Mouse (Mus musculus) lung, adult 2 months (tissue): ENCODE measurements around the gene Gm10644. TPM values are rescaled to one million over a fixed set of nuclear protein-coding genes. Genes with fewer than 3 reads are reported as not detected.
A peak's percentile ranks its signal among the peaks of the same experiment; 100 is the strongest.

Experiments
- DNase-seq: peaks from one replicate; pipeline ENCODE4 v3.0.0; 2022
- H3K4me1 ChIP-seq: fragments of 200-500 bp; 2 replicates; pipeline ENCODE4 v1.6.1; 2011; ENCODE audit warnings: low read length; ENCODE audit not compliant: control insufficient read depth, insufficient read depth
- H3K4me3 ChIP-seq: fragments of 200-500 bp; replicated peaks from 2 replicates; pipeline ENCODE3; 2011; ENCODE audit warnings: low read depth, mild to moderate bottlenecking, control low read depth, low read length; ENCODE audit errors: extremely low read depth
- CTCF ChIP-seq: fragments of 200-500 bp; IDR thresholded peaks from 2 replicates; pipeline ENCODE4 v1.5.1; 2011; ENCODE audit warnings: mild to moderate bottlenecking, low read length, control low read depth; ENCODE audit not compliant: insufficient read depth
- POLR2A ChIP-seq: fragments of 200-500 bp; IDR thresholded peaks from 2 replicates; pipeline ENCODE4 v1.6.1; 2011; ENCODE audit warnings: low read depth, mild to moderate bottlenecking, control low read depth, low read length, borderline replicate concordance; ENCODE audit errors: extremely low read depth
- WGBS: fragments of 180-500 bp; shearing (Covaris S2); methylation state at CpG from one replicate; pipeline ENCODE4 v1.1.7; 2018; 5-methylcytosine and 5-hydroxymethylcytosine counted together
- polyA plus RNA-seq: library from polyadenylated mRNA; depleted of rRNA; stranded (reverse); fragments of >200 nt; gene quantifications from 2 replicates; pipeline ENCODE4 v1.2.3, GENCODE M21; 2012

Gm10644 gene
- polyA plus RNA-seq, 1 experiment = 2.0 TPM

DNA sequence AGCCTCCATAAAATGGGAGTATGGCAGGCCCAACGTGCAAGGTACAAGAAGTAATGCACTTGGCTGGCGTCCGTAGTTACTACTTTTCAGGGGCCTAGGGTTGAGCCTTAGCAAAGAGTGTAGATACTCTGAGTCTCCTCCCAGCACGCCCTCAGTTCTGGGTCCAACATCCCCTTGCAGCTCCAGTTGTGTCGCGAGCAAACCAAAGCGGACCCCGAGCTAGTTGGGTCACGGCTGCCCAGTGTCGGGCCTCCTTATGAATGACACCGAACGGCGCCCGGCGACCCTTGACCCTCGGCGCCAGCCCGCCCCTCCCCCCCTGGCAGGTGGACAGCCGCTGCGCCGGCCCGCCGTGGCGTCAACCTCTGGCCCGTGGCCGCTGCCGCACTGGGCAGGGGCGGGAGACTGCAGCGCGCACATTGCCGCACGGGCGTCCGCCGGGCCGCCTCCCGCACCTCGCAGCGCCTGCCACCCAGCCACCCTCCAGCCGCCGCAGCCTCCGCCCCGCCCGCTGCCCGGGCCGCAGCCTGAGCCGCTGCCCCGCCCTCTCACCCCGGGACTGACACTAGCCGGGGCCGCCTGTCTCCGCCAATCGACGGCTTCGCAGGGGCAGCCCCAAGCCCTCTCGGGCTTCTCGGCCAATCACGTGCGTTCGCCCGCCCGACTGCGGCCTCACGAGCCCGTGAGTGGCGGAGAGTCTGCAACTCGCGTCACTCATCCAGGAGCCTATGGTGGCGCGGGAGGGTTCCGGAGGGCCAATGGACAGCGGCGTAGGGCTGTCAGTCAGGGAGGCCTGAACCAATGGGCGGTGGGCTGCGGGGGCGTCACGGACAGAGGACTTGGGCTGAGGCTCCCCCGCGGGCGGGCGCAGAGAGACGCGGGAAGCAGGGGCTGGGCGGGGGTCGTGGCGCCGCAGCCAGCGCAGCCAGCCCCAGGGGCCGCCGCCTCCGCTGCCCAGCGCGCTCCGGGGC lies 17.4 kb upstream of the Gm10644 start, which contains the start of gene Prkaca:
Prkaca (plus strand) TSS at position 844 of the 971 bp plus-strand sequence.
- Histone ChIP-seq H3K4me3 (peak within 1 kb of the TSS; percentile 93), H3K4me1 (peaks cover 14% of the 10 kb centered on the region)
- peak; percentile 93 for DNase-seq
- under 1% methylated on average over 80 of the region's 94 CpGs for WGBS
- TF ChIP-seq CTCF (no peak), POLR2A (peak; percentile 50; the same call in 1 of the 2 replicates)

DNA sequence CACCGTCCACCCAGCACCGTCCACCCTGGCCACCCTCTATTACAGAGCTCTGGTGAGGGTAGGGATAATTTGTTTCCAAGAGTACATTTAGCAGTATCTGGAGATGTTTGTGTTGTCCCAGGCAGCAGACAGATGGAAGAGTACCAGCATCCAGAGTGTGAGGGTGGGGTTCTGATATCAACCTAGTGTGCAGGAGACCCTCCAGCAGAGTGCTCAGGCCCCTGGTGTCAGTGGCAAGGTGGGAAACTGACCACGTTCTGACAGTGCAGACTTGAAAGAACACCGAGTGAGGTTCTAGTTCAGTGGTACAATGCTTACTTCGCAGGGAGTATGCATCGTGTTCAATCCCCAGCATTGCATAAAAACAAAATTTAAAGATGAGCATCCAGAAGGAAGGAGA lies 16.7 kb upstream of the Gm10644 start:
- 78% methylated on average over 6 of the region's 6 CpGs for WGBS
- no peak overlapping the region for H3K4me3 ChIP-seq
- H3K4me1 ChIP-seq = peaks cover 8% of the 10 kb centered on the region
- TF ChIP-seq CTCF = no peak
- TF ChIP-seq POLR2A = no peak
- DNase-seq = no peak

DNA sequence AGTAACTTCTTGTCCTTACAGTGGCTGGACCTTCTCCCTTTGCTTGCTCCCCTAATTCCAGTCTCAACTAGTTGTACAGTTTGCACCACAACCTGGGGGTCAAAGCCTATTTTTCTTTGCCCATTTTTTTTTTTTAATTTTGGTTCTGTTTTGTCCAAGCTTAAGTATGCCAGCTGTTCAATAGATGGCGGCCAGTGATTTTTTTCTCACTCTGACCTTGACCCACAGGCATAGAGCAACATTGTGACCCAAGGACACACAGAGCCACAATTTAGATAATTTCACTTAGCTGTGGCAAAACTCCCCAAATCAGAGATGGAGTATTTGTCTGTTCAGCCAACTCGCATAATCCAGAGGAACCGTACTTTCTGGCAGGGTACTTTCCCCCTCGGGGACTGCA lies 16.1 kb upstream of the Gm10644 start:
- peaks cover 8% of the 10 kb centered on the region for H3K4me1 ChIP-seq
- no peak for DNase-seq
- no peak overlapping the region for H3K4me3 ChIP-seq
- no peak for TF ChIP-seq CTCF
- TF ChIP-seq POLR2A = no peak
- WGBS = 83% methylated on average over 4 of the region's 4 CpGs

DNA sequence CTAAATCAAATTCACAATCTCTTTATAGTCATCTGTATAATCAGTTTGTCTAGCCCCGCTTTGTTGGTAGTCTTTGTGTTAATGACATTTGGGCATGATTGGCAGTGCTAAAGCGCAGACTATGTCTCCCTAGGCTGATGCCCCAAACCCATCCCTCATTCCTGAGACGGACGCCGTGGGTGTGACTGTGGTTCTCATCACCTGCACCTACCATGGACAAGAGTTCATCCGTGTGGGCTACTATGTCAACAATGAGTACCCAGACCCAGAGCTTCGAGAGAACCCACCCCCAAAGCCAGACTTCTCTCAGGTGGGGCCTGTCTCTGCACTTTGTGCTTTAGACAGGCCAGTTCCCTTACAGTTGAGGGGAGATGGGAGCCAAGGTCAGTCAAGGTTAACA lies 12.7 kb upstream of the Gm10644 start:
- WGBS = 90% methylated on average over 7 of the region's 7 CpGs
- Histone ChIP-seq H3K4me3 (no peak overlapping the region), H3K4me1 (no peaks in the 10 kb centered on the region)
- no peak for TF ChIP-seq CTCF
- TF ChIP-seq POLR2A = no peak
- DNase-seq = no peak

DNA sequence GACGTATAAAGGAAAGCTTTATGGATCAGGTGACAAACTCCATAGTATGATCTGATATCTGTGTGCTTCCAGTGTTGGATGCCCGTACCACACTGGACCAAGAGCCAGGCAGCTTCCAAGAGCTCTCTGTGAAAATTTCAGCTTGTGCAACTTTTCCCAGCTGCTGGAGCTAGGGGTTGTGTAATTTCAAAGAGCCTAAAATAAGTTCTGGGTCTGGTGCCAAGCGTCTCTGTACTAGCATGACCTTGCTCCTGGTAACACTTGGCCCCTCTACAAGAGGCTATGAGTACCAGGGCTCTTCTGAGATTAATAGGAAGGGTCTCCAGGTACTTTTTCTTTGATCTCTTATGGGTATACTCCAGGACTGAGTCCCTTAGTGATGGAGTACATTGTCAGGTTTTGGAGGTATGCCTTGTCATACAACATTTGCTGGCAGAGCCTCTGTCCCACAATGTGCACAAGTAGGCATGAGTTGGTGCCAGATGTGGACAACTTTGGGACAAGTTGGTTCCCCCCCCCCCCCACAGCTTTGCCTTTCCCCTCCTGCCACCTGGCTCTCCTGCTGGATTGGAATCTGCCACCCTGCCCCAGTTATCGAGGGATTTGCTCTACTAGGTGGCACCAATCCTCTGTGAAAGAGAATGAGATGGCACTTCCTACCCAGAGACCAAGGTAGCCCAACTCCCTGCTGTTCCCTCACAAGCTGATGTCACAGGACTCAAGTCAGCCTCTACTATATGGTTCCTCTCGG lies 9.2 kb upstream of the Gm10644 start:
- 64% methylated on average over 5 of the region's 5 CpGs for WGBS
- DNase-seq = peak; percentile 44
- no peaks in the 10 kb centered on the region for H3K4me1 ChIP-seq
- H3K4me3 ChIP-seq = no peak overlapping the region
- TF ChIP-seq CTCF (no peak), POLR2A (no peak)

DNA sequence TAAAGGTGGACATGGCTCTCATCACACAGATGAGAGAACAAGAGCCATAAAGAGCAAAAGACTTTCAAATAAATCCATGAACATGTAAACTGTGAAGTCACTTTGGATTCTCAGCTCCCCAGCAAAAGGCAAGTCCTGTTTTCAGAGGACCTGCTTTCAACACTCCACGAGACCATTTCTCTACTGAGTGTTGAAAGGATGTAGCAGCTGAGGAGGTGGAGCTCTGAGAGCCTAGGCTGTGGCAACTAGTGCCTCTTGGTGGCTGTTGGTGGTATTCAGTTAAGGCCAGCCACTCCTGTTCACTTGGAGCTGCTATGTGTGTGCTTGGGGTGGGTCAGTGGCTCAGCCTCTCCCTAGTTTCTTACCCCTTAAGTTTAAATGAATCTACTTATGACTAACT lies 1.8 kb upstream of the Gm10644 start:
- no peak overlapping the region for H3K4me3 ChIP-seq
- WGBS = 5% methylated on average over 1 of the region's 1 CpGs

DNA sequence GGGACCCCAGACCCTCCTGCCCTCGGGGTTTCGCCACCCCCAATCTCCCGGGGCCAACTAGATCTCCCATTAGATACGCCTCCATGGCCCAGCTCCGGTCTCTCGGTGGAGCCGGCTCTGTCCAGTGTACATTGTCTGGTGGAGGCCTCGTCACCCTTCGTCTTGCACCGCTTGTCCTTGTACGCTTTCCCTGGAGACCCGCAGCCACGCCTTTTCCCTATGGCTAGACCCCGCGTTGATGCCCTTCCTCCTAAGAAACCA lies 883 bp upstream of the Gm10644 start:
- Histone ChIP-seq H3K4me3 (peak overlapping the region; percentile 84), H3K4me1 (no peaks in the 10 kb centered on the region; the same call in 1 of the 2 replicates)
- no peak for DNase-seq
- TF ChIP-seq POLR2A = no peak
- WGBS = 2% methylated on average over 15 of the region's 15 CpGs

More for the DNA sequence above, 1.8 kb upstream of the Gm10644 start:
- H3K4me1 ChIP-seq = no peaks in the 10 kb centered on the region; the same call in 1 of the 2 replicates
- TF ChIP-seq POLR2A (no peak), CTCF (peak; percentile 31; the same call in 1 of the 2 replicates)
- DNase-seq = no peak

DNA sequence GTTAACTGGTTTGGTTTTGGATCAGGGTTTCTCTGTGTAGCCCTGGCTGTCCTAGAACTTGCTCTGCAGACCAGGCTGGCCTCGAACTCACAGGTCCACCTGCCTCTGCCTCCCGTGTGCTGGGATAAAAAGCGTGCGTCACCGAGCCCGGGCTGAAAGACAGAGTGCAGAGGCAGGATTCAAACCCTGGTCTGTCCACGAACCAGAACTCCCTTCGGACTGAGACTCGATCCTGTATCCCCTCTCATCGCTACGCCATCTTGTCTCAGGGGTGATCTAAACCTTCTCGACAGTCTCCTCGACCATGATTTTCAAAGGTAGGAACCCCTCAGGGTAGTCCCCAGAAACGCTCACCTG lies 278 bp downstream of the Gm10644 start:
- H3K4me3 ChIP-seq = peak overlapping the region; percentile 64
- WGBS = 2% methylated on average over 14 of the region's 14 CpGs
- TF ChIP-seq CTCF (no peak), POLR2A (no peak)

DNA sequence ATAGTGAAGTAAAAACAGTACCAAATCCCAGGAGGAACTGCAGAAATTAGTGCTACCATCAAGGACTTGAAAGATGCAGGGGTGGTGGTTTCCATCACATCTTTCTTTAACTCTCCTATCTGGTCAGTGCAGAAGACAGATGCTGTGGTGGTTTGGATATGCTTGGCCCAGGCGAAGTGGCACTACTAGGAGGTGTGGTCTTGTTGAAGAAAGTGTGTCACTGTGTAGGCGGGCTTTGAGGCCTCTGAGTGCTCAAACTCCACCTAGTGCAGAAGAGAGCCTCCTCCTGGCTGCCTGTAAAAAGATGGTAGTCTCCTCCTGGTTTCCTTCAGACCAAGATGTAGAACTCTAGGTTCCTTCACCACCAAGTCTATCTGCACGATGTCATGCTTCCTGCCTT lies 9.5 kb downstream of the Gm10644 start:
- TF ChIP-seq POLR2A (no peak), CTCF (no peak)
- Histone ChIP-seq H3K4me1 (no peaks in the 10 kb centered on the region), H3K4me3 (no peak overlapping the region)
- 59% methylated on average over 3 of the region's 3 CpGs for WGBS
- DNase-seq = no peak

More for the DNA sequence above, 278 bp downstream of the Gm10644 start:
- DNase-seq = no peak
- H3K4me1 ChIP-seq = no peaks in the 10 kb centered on the region; the same call in 1 of the 2 replicates

DNA sequence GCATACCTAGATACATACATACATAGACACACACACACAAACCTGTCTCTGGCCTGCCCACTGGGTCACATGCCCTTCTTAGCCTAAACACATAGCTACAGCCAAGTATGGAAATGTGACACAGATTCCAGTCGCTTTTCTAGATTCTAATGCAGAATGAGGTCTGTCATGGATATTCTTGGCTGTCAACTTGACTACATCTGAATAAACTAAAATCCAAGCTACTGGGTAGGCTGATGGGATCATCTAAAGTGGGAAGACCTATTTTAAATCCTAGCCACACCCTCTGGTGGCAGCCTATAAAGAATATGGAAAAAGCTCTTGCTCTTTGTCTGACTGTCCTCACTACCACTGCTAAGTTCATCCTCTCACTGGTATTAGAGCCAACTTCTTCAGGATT lies 12.6 kb downstream of the Gm10644 start:
- no peak for DNase-seq
- TF ChIP-seq POLR2A = no peak
- no peak for TF ChIP-seq CTCF
- no peaks in the 10 kb centered on the region for H3K4me1 ChIP-seq
- WGBS = 76% methylated on average over 1 of the region's 1 CpGs
- no peak overlapping the region for H3K4me3 ChIP-seq
